Comparison of ENCODE assay signal across 20 mouse cellular contexts in genomic region chr3:27562476-27562875, GRCm38 (mm10).
DNase-seq lines count a peak whose midpoint lies in the region; ATAC-seq and TF ChIP-seq lines count a peak whose summit lies in the region.
"Had no signal": no experiment of that assay in that cellular context is flagged by ENCODE, and none has a peak within 500 bp of the region (broad histone marks: within the 10 kb centered on the region; RNA-seq: fewer than 3 reads in every experiment).

No protein-coding gene starts in this region.

- no peak overlapping the region for H3K4me3 ChIP-seq in liver, adult 2 months (ENCODE audit: insufficient read depth, low read depth, low read length)
- no peak overlapping the region for H3K4me3 ChIP-seq in liver, embryonic 12.5 days
- H3K4me3 ChIP-seq: embryonic facial prominence, embryonic 12.5 days; forebrain, embryonic 12.5 days; heart, embryonic 12.5 days; hindbrain, embryonic 12.5 days had no signal

- H3K36me3 ChIP-seq in liver, adult 2 months (ENCODE audit: control insufficient read depth, insufficient read depth, low read length) = no peaks in the 10 kb centered on the region
- no peaks in the 10 kb centered on the region for H3K36me3 ChIP-seq in liver, embryonic 12.5 days
- H3K36me3 ChIP-seq: embryonic facial prominence, embryonic 12.5 days; forebrain, embryonic 12.5 days; G1E; heart, embryonic 12.5 days; hindbrain, embryonic 12.5 days had no signal

- peaks cover 41% of the 10 kb centered on the region for H3K4me1 ChIP-seq in liver, adult 2 months (ENCODE audit: control insufficient read depth, insufficient read depth, low read length)
- H3K4me1 ChIP-seq in liver, embryonic 12.5 days = no peaks in the 10 kb centered on the region
- H3K4me1 ChIP-seq: embryonic facial prominence, embryonic 12.5 days; forebrain, embryonic 12.5 days; hindbrain, embryonic 12.5 days had no signal

- peak; percentile 52 for DNase-seq in adrenal gland, adult 2 months
- DNase-seq in adrenal gland, postnatal 25 days = no peak
- peak; percentile 45 to 47 for DNase-seq in cerebellum, postnatal 25 days
- no peak for DNase-seq in cerebellum, adult 9-11 months
- DNase-seq in liver, adult 2 months (ENCODE audit: extremely low read depth, low read depth, low spot score) = peak; percentile 66
- DNase-seq in adrenal gland, postnatal 14 days = peak; percentile 48
- DNase-seq in layer of hippocampus, adult 18-20 months (ENCODE audit: low spot score in 2 of 2) = no peak
- DNase-seq: B cell, adult 2 months; cerebellum, adult 8-10 months; gastrocnemius, postnatal 10 days had no signal

- peak overlapping the region; percentile 73 for H3K27ac ChIP-seq in liver, adult 2 months (replicated peaks; ENCODE audit: insufficient read depth, low read depth, low read length)
- no peak overlapping the region for H3K27ac ChIP-seq in liver, embryonic 12.5 days
- H3K27ac ChIP-seq: embryonic facial prominence, embryonic 12.5 days; forebrain, embryonic 12.5 days; hindbrain, embryonic 12.5 days had no signal

- peaks cover 11% of the 10 kb centered on the region; the same call in 1 of the 2 replicates for H3K79me2 ChIP-seq in liver, adult 2 months (ENCODE audit: control insufficient read depth, insufficient read depth, low read length)

- 18% methylated on average over 3 of the region's 3 CpGs for WGBS in liver, adult 2 months
- 56% methylated on average over 3 of the region's 3 CpGs for WGBS in liver, embryonic 12.5 days (ENCODE audit: insufficient replicate concordance)

- no peak overlapping the region for H3K9ac ChIP-seq in liver, adult 2 months (ENCODE audit: low read depth, low read length)
- no peak overlapping the region for H3K9ac ChIP-seq in liver, embryonic 12.5 days
- H3K9ac ChIP-seq: embryonic facial prominence, embryonic 12.5 days; forebrain, embryonic 12.5 days; heart, embryonic 12.5 days; hindbrain, embryonic 12.5 days had no signal

- no peak for ATAC-seq in liver, embryonic 12.5 days
- ATAC-seq: CD4-positive, CD25-positive, alpha-beta regulatory T cell, adult 4 months; forebrain, embryonic 16.5 days; hindbrain, embryonic 16.5 days; inflammation-experienced regulatory T-cells, adult 6 months had no signal

- TF ChIP-seq POLR2A in liver, adult 2 months (IDR thresholded peaks at IDR 0.05; ENCODE audit: extremely low read depth, insufficient read depth, low read length) = no peak

- H3K9me3 ChIP-seq in liver, embryonic 12.5 days (replicated peaks) = no peaks in the 10 kb centered on the region
- H3K9me3 ChIP-seq: embryonic facial prominence, embryonic 12.5 days; forebrain, embryonic 12.5 days; G1E; heart, embryonic 12.5 days; hindbrain, embryonic 12.5 days had no signal

- no peaks in the 10 kb centered on the region for H3K27me3 ChIP-seq in liver, adult 2 months (ENCODE audit: control insufficient read depth, insufficient read depth, low read length)
- H3K27me3 ChIP-seq in liver, embryonic 12.5 days (replicated peaks) = no peaks in the 10 kb centered on the region
- H3K27me3 ChIP-seq: embryonic facial prominence, embryonic 12.5 days; forebrain, embryonic 12.5 days; heart, embryonic 12.5 days; hindbrain, embryonic 12.5 days had no signal

- no peak for TF ChIP-seq CTCF in liver, adult 2 months (IDR thresholded peaks at IDR 0.05; ENCODE audit: low read depth, low read length)

- no peak overlapping the region for H3K4me2 ChIP-seq in liver, embryonic 12.5 days
- H3K4me2 ChIP-seq: embryonic facial prominence, embryonic 12.5 days; forebrain, embryonic 12.5 days; heart, embryonic 12.5 days; hindbrain, embryonic 12.5 days had no signal

Comparison
In these comparisons a context has a peak if more than half of its experiments do, and no peak if none do; other contexts are left out.
1. DNase-seq: peak in adrenal gland, adult 2 months (single experiment), cerebellum, postnatal 25 days (2 of 2), liver, adult 2 months (single experiment) and adrenal gland, postnatal 14 days (single experiment); none in adrenal gland, postnatal 25 days (single experiment), cerebellum, adult 9-11 months (single experiment) and layer of hippocampus, adult 18-20 months (0 of 2).